Mouse (Mus musculus): ENCODE results near the gene Dner.

Gene Dner

GRCm38 (mm10) chr1:84441419-84441818 is 254.6 kb downstream of the Dner start:
- DNase-seq (ENCODE audit: low read depth) = no peak

GRCm38 (mm10) chr1:84437565-84437964 is 258.5 kb downstream of the Dner start:
- no peak for DNase-seq (ENCODE audit: low read depth)

GRCm38 (mm10) chr1:84436281-84436680 is 259.7 kb downstream of the Dner start:
- DNase-seq (ENCODE audit: low read depth) = no peak

GRCm38 (mm10) chr1:84433291-84433980 is 262.6 kb downstream of the Dner start:
- DNase-seq (ENCODE audit: low read depth) = no peak

GRCm38 (mm10) chr1:84432311-84432710 is 263.7 kb downstream of the Dner start:
- no peak for DNase-seq (ENCODE audit: low read depth)

GRCm38 (mm10) chr1:84428331-84428730 is 267.7 kb downstream of the Dner start:
- no peak for DNase-seq (ENCODE audit: low read depth)

- DNase-seq (ENCODE audit: low read depth) = no peak
These were observed 268.3 kb downstream of the Dner start for GRCm38 (mm10) chr1:84427757-84428156.

GRCm38 (mm10) chr1:84426679-84427078 is 269.3 kb downstream of the Dner start:
- DNase-seq (ENCODE audit: low read depth) = no peak

- DNase-seq (ENCODE audit: low read depth) = no peak
These were observed 273.1 kb downstream of the Dner start for GRCm38 (mm10) chr1:84422881-84423280.

GRCm38 (mm10) chr1:84421845-84422244 is 274.2 kb downstream of the Dner start:
- no peak for DNase-seq (ENCODE audit: low read depth)

GRCm38 (mm10) chr1:84419416-84419815 is 276.6 kb downstream of the Dner start:
- DNase-seq (ENCODE audit: low read depth) = no peak

- DNase-seq (ENCODE audit: low read depth) = no peak
These were observed 277.5 kb downstream of the Dner start for GRCm38 (mm10) chr1:84418511-84418910.

GRCm38 (mm10) chr1:84417761-84418238 is 278.2 kb downstream of the Dner start:
- no peak for DNase-seq (ENCODE audit: low read depth)

GRCm38 (mm10) chr1:84417276-84417675 is 278.7 kb downstream of the Dner start:
- no peak for DNase-seq (ENCODE audit: low read depth)

- DNase-seq (ENCODE audit: low read depth) = no peak
These were observed 281.6 kb downstream of the Dner start for GRCm38 (mm10) chr1:84414464-84414863.

GRCm38 (mm10) chr1:84409514-84409913 is 286.5 kb downstream of the Dner start:
- no peak for DNase-seq (ENCODE audit: low read depth)

GRCm38 (mm10) chr1:84408873-84409272 is 287.1 kb downstream of the Dner start:
- no peak for DNase-seq (ENCODE audit: low read depth)

GRCm38 (mm10) chr1:84406891-84407290 is 289.1 kb downstream of the Dner start:
- peak; percentile 44 for DNase-seq (ENCODE audit: low read depth)

- no peak for DNase-seq (ENCODE audit: low read depth)
These were observed 290.3 kb downstream of the Dner start for GRCm38 (mm10) chr1:84405551-84406290.

- DNase-seq (ENCODE audit: low read depth) = no peak
These were observed 291.1 kb downstream of the Dner start for GRCm38 (mm10) chr1:84404880-84405279.

- no peak for DNase-seq (ENCODE audit: low read depth)
These were observed 293.9 kb downstream of the Dner start for GRCm38 (mm10) chr1:84402154-84402553.

GRCm38 (mm10) chr1:84399671-84400070 is 296.4 kb downstream of the Dner start:
- no peak for DNase-seq (ENCODE audit: low read depth)

GRCm38 (mm10) chr1:84399118-84399517 is 296.9 kb downstream of the Dner start:
- no peak for DNase-seq (ENCODE audit: low read depth)

Data from naive thymus-derived CD4-positive, alpha-beta T cell, adult 2 months (primary cell).